Mouse (Mus musculus): ENCODE data around the gene Mlh3. TPM values are rescaled to one million over a fixed set of nuclear protein-coding genes. Genes with fewer than 3 reads are reported as not detected.

Mlh3 gene
- polyA plus RNA-seq, 1 experiment from 2014 or later = 10.2 TPM

GRCm38 (mm10) chr12:85202191-85202590, 68.2 kb downstream of the Mlh3 start:
- H3K4me1 ChIP-seq (ENCODE audit: control insufficient read depth, insufficient read depth, low read length) = peaks cover 15% of the 10 kb centered on the region
- H3K4me2 ChIP-seq (ENCODE audit: low read length) = no peak overlapping the region
- DNase-seq (no peak), ATAC-seq (ENCODE audit: low FRiP score, low TSS enrichment) (no peak)
- no peaks in the 10 kb centered on the region for H3K36me3 ChIP-seq (ENCODE audit: control insufficient read depth, insufficient read depth, low read length)
- H3K9ac ChIP-seq (replicated peaks; ENCODE audit: low read length) = no peak overlapping the region
- H3K27me3 ChIP-seq (ENCODE audit: control insufficient read depth, insufficient read depth, low read length) = no peaks in the 10 kb centered on the region
- 89% methylated on average over 7 of the region's 7 CpGs for WGBS
- H3K27ac ChIP-seq (replicated peaks; ENCODE audit: low read depth, low read length) = peak overlapping the region; percentile 78; the same call in 1 of the 2 replicates
- H3K9me3 ChIP-seq (ENCODE audit: control insufficient read depth, low read length) = no peaks in the 10 kb centered on the region
- H3K4me3 ChIP-seq (replicated peaks; ENCODE audit: low read depth, low read length) = no peak overlapping the region

GRCm38 (mm10) chr12:85201830-85202147, 68.6 kb downstream of the Mlh3 start:
- WGBS = 78% methylated on average over 2 of the region's 2 CpGs
- no peaks in the 10 kb centered on the region for H3K9me3 ChIP-seq (ENCODE audit: control insufficient read depth, low read length)
- peaks cover 15% of the 10 kb centered on the region for H3K4me1 ChIP-seq (ENCODE audit: control insufficient read depth, insufficient read depth, low read length)
- DNase-seq (no peak), ATAC-seq (ENCODE audit: low FRiP score, low TSS enrichment) (no peak)
- H3K4me3 ChIP-seq (replicated peaks; ENCODE audit: low read depth, low read length) = no peak overlapping the region
- no peaks in the 10 kb centered on the region for H3K36me3 ChIP-seq (ENCODE audit: control insufficient read depth, insufficient read depth, low read length)
- no peak overlapping the region for H3K4me2 ChIP-seq (ENCODE audit: low read length)
- H3K27ac ChIP-seq (replicated peaks; ENCODE audit: low read depth, low read length) = peak overlapping the region; percentile 78
- no peak overlapping the region for H3K9ac ChIP-seq (replicated peaks; ENCODE audit: low read length)
- H3K27me3 ChIP-seq (ENCODE audit: control insufficient read depth, insufficient read depth, low read length) = no peaks in the 10 kb centered on the region

GRCm38 (mm10) chr12:85200929-85201829, 69.2 kb downstream of the Mlh3 start:
- peak overlapping the region; percentile 28 for H3K4me2 ChIP-seq (ENCODE audit: low read length)

GRCm38 (mm10) chr12:85199954-85200353, 70.4 kb downstream of the Mlh3 start:
- WGBS = 94% methylated on average over 1 of the region's 1 CpGs

More at GRCm38 (mm10) chr12:85200929-85201829, 69.2 kb downstream of the Mlh3 start:
- WGBS = 13% methylated on average over 24 of the region's 24 CpGs
- H3K27me3 ChIP-seq (ENCODE audit: control insufficient read depth, insufficient read depth, low read length) = no peaks in the 10 kb centered on the region
- H3K9ac ChIP-seq (replicated peaks; ENCODE audit: low read length) = 0 out of 2 replicates have a peak overlapping the region, but pooled peaks have one; percentile 14
- H3K9me3 ChIP-seq (ENCODE audit: control insufficient read depth, low read length) = no peaks in the 10 kb centered on the region
- ATAC-seq (ENCODE audit: low FRiP score, low TSS enrichment) = peak; percentile 46; the same call in 1 of the 2 replicates
- peak overlapping the region; percentile 78 for H3K27ac ChIP-seq (replicated peaks; ENCODE audit: low read depth, low read length)
- H3K36me3 ChIP-seq (ENCODE audit: control insufficient read depth, insufficient read depth, low read length) = no peaks in the 10 kb centered on the region
- H3K4me1 ChIP-seq (ENCODE audit: control insufficient read depth, insufficient read depth, low read length) = peaks cover 15% of the 10 kb centered on the region
- DNase-seq = peak; percentile 68
- H3K4me3 ChIP-seq (replicated peaks; ENCODE audit: low read depth, low read length) = no peak overlapping the region

GRCm38 (mm10) chr12:85197936-85198335, 72.5 kb downstream of the Mlh3 start:
- Histone ChIP-seq H3K9me3 (ENCODE audit: control insufficient read depth, low read length) (no peaks in the 10 kb centered on the region), H3K4me1 (ENCODE audit: control insufficient read depth, insufficient read depth, low read length) (peaks cover 19% of the 10 kb centered on the region), H3K27me3 (ENCODE audit: control insufficient read depth, insufficient read depth, low read length) (no peaks in the 10 kb centered on the region), H3K27ac (replicated peaks; ENCODE audit: low read depth, low read length) (no peak overlapping the region), H3K4me2 (ENCODE audit: low read length) (no peak overlapping the region), H3K9ac (replicated peaks; ENCODE audit: low read length) (no peak overlapping the region), H3K36me3 (ENCODE audit: control insufficient read depth, insufficient read depth, low read length) (no peaks in the 10 kb centered on the region), H3K4me3 (replicated peaks; ENCODE audit: low read depth, low read length) (no peak overlapping the region)
- no peak for ATAC-seq (ENCODE audit: low FRiP score, low TSS enrichment)
- 57% methylated on average over 8 of the region's 8 CpGs for WGBS
- no peak for DNase-seq

More at GRCm38 (mm10) chr12:85199954-85200353, 70.4 kb downstream of the Mlh3 start:
- Histone ChIP-seq H3K27ac (replicated peaks; ENCODE audit: low read depth, low read length) (no peak overlapping the region), H3K4me1 (ENCODE audit: control insufficient read depth, insufficient read depth, low read length) (peaks cover 15% of the 10 kb centered on the region), H3K27me3 (ENCODE audit: control insufficient read depth, insufficient read depth, low read length) (no peaks in the 10 kb centered on the region), H3K4me2 (ENCODE audit: low read length) (no peak overlapping the region), H3K4me3 (replicated peaks; ENCODE audit: low read depth, low read length) (no peak overlapping the region), H3K9ac (replicated peaks; ENCODE audit: low read length) (no peak overlapping the region), H3K36me3 (ENCODE audit: control insufficient read depth, insufficient read depth, low read length) (no peaks in the 10 kb centered on the region), H3K9me3 (ENCODE audit: control insufficient read depth, low read length) (no peaks in the 10 kb centered on the region)
- no peak for DNase-seq
- ATAC-seq (ENCODE audit: low FRiP score, low TSS enrichment) = no peak

GRCm38 (mm10) chr12:85197371-85197770, 73.0 kb downstream of the Mlh3 start:
- DNase-seq = no peak
- Histone ChIP-seq H3K4me1 (ENCODE audit: control insufficient read depth, insufficient read depth, low read length) (peaks cover 19% of the 10 kb centered on the region), H3K9me3 (ENCODE audit: control insufficient read depth, low read length) (no peaks in the 10 kb centered on the region), H3K4me2 (ENCODE audit: low read length) (no peak overlapping the region), H3K27me3 (ENCODE audit: control insufficient read depth, insufficient read depth, low read length) (no peaks in the 10 kb centered on the region), H3K9ac (replicated peaks; ENCODE audit: low read length) (no peak overlapping the region), H3K36me3 (ENCODE audit: control insufficient read depth, insufficient read depth, low read length) (no peaks in the 10 kb centered on the region), H3K27ac (replicated peaks; ENCODE audit: low read depth, low read length) (no peak overlapping the region), H3K4me3 (replicated peaks; ENCODE audit: low read depth, low read length) (no peak overlapping the region)
- no peak for ATAC-seq (ENCODE audit: low FRiP score, low TSS enrichment)
- WGBS = 82% methylated on average over 7 of the region's 7 CpGs

GRCm38 (mm10) chr12:85196191-85196590, 74.2 kb downstream of the Mlh3 start:
- ATAC-seq (ENCODE audit: low FRiP score, low TSS enrichment) (no peak), DNase-seq (no peak)
- Histone ChIP-seq H3K9ac (replicated peaks; ENCODE audit: low read length) (no peak overlapping the region), H3K4me2 (ENCODE audit: low read length) (no peak overlapping the region), H3K27ac (replicated peaks; ENCODE audit: low read depth, low read length) (no peak overlapping the region), H3K36me3 (ENCODE audit: control insufficient read depth, insufficient read depth, low read length) (no peaks in the 10 kb centered on the region), H3K9me3 (ENCODE audit: control insufficient read depth, low read length) (no peaks in the 10 kb centered on the region), H3K27me3 (ENCODE audit: control insufficient read depth, insufficient read depth, low read length) (no peaks in the 10 kb centered on the region), H3K4me1 (ENCODE audit: control insufficient read depth, insufficient read depth, low read length) (peaks cover 11% of the 10 kb centered on the region), H3K4me3 (replicated peaks; ENCODE audit: low read depth, low read length) (no peak overlapping the region)
- WGBS = 92% methylated on average over 10 of the region's 10 CpGs

- Histone ChIP-seq H3K4me2 (ENCODE audit: low read length) (no peak overlapping the region), H3K4me1 (ENCODE audit: control insufficient read depth, insufficient read depth, low read length) (0 out of 2 replicates have a peak, but pooled peaks cover 4% of the 10 kb centered on the region), H3K27ac (replicated peaks; ENCODE audit: low read depth, low read length) (no peak overlapping the region), H3K27me3 (ENCODE audit: control insufficient read depth, insufficient read depth, low read length) (no peaks in the 10 kb centered on the region), H3K9me3 (ENCODE audit: control insufficient read depth, low read length) (no peaks in the 10 kb centered on the region), H3K36me3 (ENCODE audit: control insufficient read depth, insufficient read depth, low read length) (no peaks in the 10 kb centered on the region), H3K9ac (replicated peaks; ENCODE audit: low read length) (no peak overlapping the region), H3K4me3 (replicated peaks; ENCODE audit: low read depth, low read length) (no peak overlapping the region)
- DNase-seq (no peak), ATAC-seq (ENCODE audit: low FRiP score, low TSS enrichment) (no peak)
- WGBS = 85% methylated on average over 5 of the region's 5 CpGs
Observed at GRCm38 (mm10) chr12:85195086-85195485, 75.3 kb downstream of the Mlh3 start.

GRCm38 (mm10) chr12:85194623-85195018, 75.8 kb downstream of the Mlh3 start:
- WGBS = 45% methylated on average over 4 of the region's 4 CpGs
- H3K27ac ChIP-seq (replicated peaks; ENCODE audit: low read depth, low read length) = no peak overlapping the region
- ATAC-seq (ENCODE audit: low FRiP score, low TSS enrichment) (no peak), DNase-seq (peak; percentile 65)
- no peak overlapping the region for H3K9ac ChIP-seq (replicated peaks; ENCODE audit: low read length)
- no peaks in the 10 kb centered on the region for H3K27me3 ChIP-seq (ENCODE audit: control insufficient read depth, insufficient read depth, low read length)
- no peak overlapping the region for H3K4me2 ChIP-seq (ENCODE audit: low read length)
- no peaks in the 10 kb centered on the region for H3K9me3 ChIP-seq (ENCODE audit: control insufficient read depth, low read length)
- 0 out of 2 replicates have a peak, but pooled peaks cover 4% of the 10 kb centered on the region for H3K4me1 ChIP-seq (ENCODE audit: control insufficient read depth, insufficient read depth, low read length)
- H3K4me3 ChIP-seq (replicated peaks; ENCODE audit: low read depth, low read length) = no peak overlapping the region
- H3K36me3 ChIP-seq (ENCODE audit: control insufficient read depth, insufficient read depth, low read length) = no peaks in the 10 kb centered on the region
